Mouse (Mus musculus): ENCODE measurements around the gene Frat1.

DNA sequence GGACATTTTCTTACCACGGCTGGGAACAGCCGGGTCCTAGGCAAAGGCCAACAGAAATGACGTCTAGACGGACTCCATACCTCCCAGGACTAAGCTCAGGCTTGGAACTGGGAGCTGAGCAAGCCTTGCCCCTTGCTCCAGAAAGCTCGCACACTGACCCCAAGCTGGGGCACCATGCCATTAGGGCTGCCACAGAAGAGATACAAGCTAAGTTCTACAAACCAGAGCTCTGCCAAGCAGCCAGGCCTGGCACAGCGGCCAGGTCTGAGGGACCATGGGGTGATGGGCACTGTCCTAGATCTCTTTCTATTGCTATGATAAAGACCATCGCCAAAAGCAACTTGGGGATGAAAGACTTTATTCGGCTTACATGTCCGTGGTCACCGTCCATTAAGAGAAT is 17.2 kb upstream of the Frat1 start:
- TF ChIP-seq GATA1 (IDR thresholded peaks at IDR 0.05; ENCODE audit: borderline replicate concordance, low read length) (no peak), FLI1 (IDR thresholded peaks at IDR 0.05; ENCODE audit: low read length) (no peak)
